Mouse (Mus musculus): Measurements from ENCODE around the gene Syne1. TPM values are rescaled to one million over a fixed set of nuclear protein-coding genes. Genes with fewer than 3 reads are reported as not detected.

The Syne1 gene
- polyA plus RNA-seq, 1 experiment from 2014 or later: 5.7 TPM

DNA sequence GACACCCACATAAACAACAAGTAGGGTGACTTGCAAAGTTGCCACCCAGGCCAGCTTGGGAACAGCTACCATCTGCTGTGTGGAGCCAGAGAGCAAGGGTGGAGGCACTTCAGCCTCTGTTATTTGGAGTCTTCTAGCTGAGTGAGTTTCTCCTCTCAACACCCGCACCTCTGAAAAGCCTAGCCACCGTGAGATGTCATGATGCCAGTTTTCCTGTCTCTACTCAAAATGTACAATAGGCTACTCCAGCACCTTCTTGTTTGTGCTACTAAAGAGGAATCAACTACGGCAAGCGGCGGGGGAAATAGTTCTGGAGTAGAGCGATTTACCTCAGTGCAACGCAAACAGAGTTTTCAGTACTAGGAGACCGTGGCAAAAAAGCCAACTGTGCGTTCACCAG is 3.5 kb downstream of the Syne1 start:
- Histone ChIP-seq H3K36me3 (ENCODE audit: control insufficient read depth, insufficient read depth, low read length) (no peaks in the 10 kb centered on the region), H3K4me1 (replicated peaks; ENCODE audit: control insufficient read depth, insufficient read depth, low read length) (peaks cover 3% of the 10 kb centered on the region; the same call in 1 of the 2 replicates), H3K4me2 (no peak overlapping the region), H3K27me3 (replicated peaks; ENCODE audit: control insufficient read depth, insufficient read depth, low read length) (no peaks in the 10 kb centered on the region), H3K9ac (ENCODE audit: low read depth, low read length) (no peak overlapping the region), H3K9me3 (ENCODE audit: control insufficient read depth, low read length) (no peaks in the 10 kb centered on the region), H3K4me3 (ENCODE audit: low read depth, low read length) (no peak overlapping the region), H3K27ac (ENCODE audit: low read depth, low read length) (no peak overlapping the region)
- WGBS: 88% methylated on average over 9 of the region's 9 CpGs
- ATAC-seq (replicated peaks; ENCODE audit: low FRiP score): no peak
- no peak for DNase-seq (ENCODE audit: low spot score)

DNA sequence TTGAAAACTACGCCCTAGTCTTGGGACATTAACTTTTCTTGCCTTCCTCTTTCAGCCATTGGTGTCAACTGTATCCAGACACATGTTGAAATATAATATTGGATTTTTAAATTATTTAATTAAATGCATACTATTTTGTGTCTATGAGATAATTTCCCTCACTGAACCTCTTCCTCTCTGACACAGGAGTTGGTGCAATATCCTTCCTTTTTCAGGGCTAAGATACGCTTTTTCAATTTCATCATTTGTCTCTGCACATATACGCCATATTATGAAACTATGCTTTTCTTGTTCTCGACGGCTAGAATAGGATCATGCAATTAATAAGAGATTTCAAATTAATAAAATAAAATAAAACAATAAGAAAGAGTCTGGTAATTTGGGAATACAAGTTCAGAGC is 4.9 kb downstream of the Syne1 start:
- DNase-seq (ENCODE audit: low spot score) (no peak), ATAC-seq (replicated peaks; ENCODE audit: low FRiP score) (no peak)
- Histone ChIP-seq H3K36me3 (ENCODE audit: control insufficient read depth, insufficient read depth, low read length) (no peaks in the 10 kb centered on the region), H3K9me3 (ENCODE audit: control insufficient read depth, low read length) (no peaks in the 10 kb centered on the region), H3K4me1 (replicated peaks; ENCODE audit: control insufficient read depth, insufficient read depth, low read length) (peaks cover 3% of the 10 kb centered on the region; the same call in 1 of the 2 replicates), H3K4me2 (no peak overlapping the region), H3K27me3 (replicated peaks; ENCODE audit: control insufficient read depth, insufficient read depth, low read length) (no peaks in the 10 kb centered on the region), H3K27ac (ENCODE audit: low read depth, low read length) (no peak overlapping the region), H3K9ac (ENCODE audit: low read depth, low read length) (no peak overlapping the region), H3K4me3 (ENCODE audit: low read depth, low read length) (no peak overlapping the region)
- 89% methylated on average over 5 of the region's 5 CpGs for WGBS

DNA sequence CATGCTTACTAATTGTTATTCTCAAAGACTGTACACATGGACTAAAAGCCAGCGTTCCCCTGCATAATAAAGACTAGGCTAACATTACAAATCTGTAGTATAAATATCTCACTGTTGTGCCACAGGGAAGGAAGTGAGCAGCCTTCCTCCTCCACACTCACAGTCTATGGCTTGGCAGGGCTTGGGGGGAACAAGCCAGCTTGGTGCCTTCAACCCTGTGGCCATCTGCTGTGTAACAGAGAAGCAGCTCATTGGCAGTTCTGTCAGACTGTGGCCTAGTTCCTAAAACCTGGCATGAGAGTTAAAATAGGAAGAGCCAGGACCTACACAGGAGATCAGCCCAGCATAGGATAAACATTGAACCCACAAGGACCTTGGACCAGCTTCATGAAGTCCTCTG is 23.0 kb downstream of the Syne1 start:
- no peaks in the 10 kb centered on the region for H3K36me3 ChIP-seq (ENCODE audit: control insufficient read depth, insufficient read depth, low read length)
- DNase-seq (ENCODE audit: low spot score) (no peak), ATAC-seq (replicated peaks; ENCODE audit: low FRiP score) (no peak)
- WGBS: 83% methylated on average over 1 of the region's 1 CpGs
- H3K9me3 ChIP-seq (ENCODE audit: control insufficient read depth, low read length): no peaks in the 10 kb centered on the region
- no peaks in the 10 kb centered on the region for H3K4me1 ChIP-seq (replicated peaks; ENCODE audit: control insufficient read depth, insufficient read depth, low read length)
- H3K27ac ChIP-seq (ENCODE audit: low read depth, low read length): no peak overlapping the region
- no peak overlapping the region for H3K4me2 ChIP-seq
- H3K4me3 ChIP-seq (ENCODE audit: low read depth, low read length): no peak overlapping the region
- H3K27me3 ChIP-seq (replicated peaks; ENCODE audit: control insufficient read depth, insufficient read depth, low read length): no peaks in the 10 kb centered on the region
- no peak overlapping the region for H3K9ac ChIP-seq (ENCODE audit: low read depth, low read length)

DNA sequence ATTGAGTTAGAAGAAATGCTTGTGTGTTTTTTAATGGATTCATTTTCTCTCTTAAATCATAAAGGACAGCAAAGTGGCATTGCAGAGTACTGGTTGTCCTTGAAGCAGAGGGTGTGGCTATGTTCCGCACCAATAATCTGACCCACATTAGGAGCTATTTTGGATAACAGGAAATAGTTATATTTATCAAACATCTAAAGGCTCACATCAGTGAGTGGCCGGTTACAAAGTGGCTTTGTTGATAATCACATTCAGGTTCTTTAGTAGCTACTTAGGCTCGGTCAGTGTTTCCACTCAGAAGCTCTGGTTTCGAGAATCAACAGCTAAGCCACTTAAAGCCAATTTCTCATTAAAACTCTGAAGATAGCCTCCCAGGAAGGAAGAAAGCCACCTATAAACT is 23.6 kb downstream of the Syne1 start:
- 48% methylated on average over 4 of the region's 4 CpGs for WGBS
- DNase-seq (ENCODE audit: low spot score) (no peak), ATAC-seq (replicated peaks; ENCODE audit: low FRiP score) (no peak)
- Histone ChIP-seq H3K9me3 (ENCODE audit: control insufficient read depth, low read length) (no peaks in the 10 kb centered on the region), H3K4me2 (no peak overlapping the region), H3K4me1 (replicated peaks; ENCODE audit: control insufficient read depth, insufficient read depth, low read length) (no peaks in the 10 kb centered on the region), H3K27ac (ENCODE audit: low read depth, low read length) (no peak overlapping the region), H3K9ac (ENCODE audit: low read depth, low read length) (no peak overlapping the region), H3K4me3 (ENCODE audit: low read depth, low read length) (no peak overlapping the region), H3K27me3 (replicated peaks; ENCODE audit: control insufficient read depth, insufficient read depth, low read length) (no peaks in the 10 kb centered on the region), H3K36me3 (ENCODE audit: control insufficient read depth, insufficient read depth, low read length) (no peaks in the 10 kb centered on the region)

DNA sequence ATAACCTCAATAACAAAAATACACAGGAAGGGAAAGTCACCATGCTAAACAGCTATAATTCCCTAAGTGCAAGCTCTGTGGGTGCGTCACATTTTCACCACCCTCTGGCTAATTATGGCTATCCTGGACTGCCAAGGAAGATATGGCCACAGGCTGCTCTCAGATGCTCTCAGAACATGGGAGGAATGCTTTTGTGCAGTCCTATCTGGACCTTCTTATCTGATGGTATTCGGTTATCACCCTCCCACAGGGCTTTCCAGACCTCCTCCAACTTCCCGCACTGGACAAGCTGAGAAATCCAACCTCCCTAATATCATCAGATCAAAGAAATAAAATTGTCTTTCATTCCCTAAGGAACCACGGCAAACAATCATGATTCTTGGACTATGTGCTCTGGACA is 28.4 kb downstream of the Syne1 start:
- Histone ChIP-seq H3K4me1 (replicated peaks; ENCODE audit: control insufficient read depth, insufficient read depth, low read length) (no peaks in the 10 kb centered on the region), H3K27ac (ENCODE audit: low read depth, low read length) (no peak overlapping the region), H3K36me3 (ENCODE audit: control insufficient read depth, insufficient read depth, low read length) (no peaks in the 10 kb centered on the region), H3K27me3 (replicated peaks; ENCODE audit: control insufficient read depth, insufficient read depth, low read length) (no peaks in the 10 kb centered on the region), H3K4me3 (ENCODE audit: low read depth, low read length) (no peak overlapping the region), H3K4me2 (no peak overlapping the region), H3K9me3 (ENCODE audit: control insufficient read depth, low read length) (no peaks in the 10 kb centered on the region), H3K9ac (ENCODE audit: low read depth, low read length) (no peak overlapping the region)
- DNase-seq (ENCODE audit: low spot score) (no peak), ATAC-seq (replicated peaks; ENCODE audit: low FRiP score) (no peak)
- WGBS: 69% methylated on average over 4 of the region's 4 CpGs

DNA sequence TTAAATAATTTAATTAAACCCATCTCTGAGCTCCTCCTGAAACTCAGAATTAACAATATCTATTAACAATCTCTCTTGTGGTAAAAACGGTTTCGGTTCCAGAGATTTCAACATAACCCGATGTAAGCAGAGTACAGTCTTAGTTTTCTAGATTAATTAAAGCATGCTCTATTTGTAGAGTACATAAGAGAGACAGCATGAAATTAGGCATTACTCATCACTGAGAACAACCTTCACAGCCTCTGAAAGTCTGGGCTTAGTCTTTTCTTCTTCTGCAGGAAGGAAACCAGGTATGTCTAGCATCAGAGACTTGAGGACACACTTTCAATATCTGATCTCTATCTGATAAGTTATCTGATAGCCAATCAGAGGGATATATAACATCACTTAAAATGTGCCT is 29.0 kb downstream of the Syne1 start:
- no peaks in the 10 kb centered on the region for H3K9me3 ChIP-seq (ENCODE audit: control insufficient read depth, low read length)
- H3K27ac ChIP-seq (ENCODE audit: low read depth, low read length): no peak overlapping the region
- no peak overlapping the region for H3K4me3 ChIP-seq (ENCODE audit: low read depth, low read length)
- DNase-seq (ENCODE audit: low spot score) (no peak), ATAC-seq (replicated peaks; ENCODE audit: low FRiP score) (no peak)
- H3K36me3 ChIP-seq (ENCODE audit: control insufficient read depth, insufficient read depth, low read length): no peaks in the 10 kb centered on the region
- no peak overlapping the region for H3K4me2 ChIP-seq
- H3K27me3 ChIP-seq (replicated peaks; ENCODE audit: control insufficient read depth, insufficient read depth, low read length): no peaks in the 10 kb centered on the region
- WGBS: 86% methylated on average over 3 of the region's 3 CpGs
- no peaks in the 10 kb centered on the region for H3K4me1 ChIP-seq (replicated peaks; ENCODE audit: control insufficient read depth, insufficient read depth, low read length)
- H3K9ac ChIP-seq (ENCODE audit: low read depth, low read length): no peak overlapping the region

DNA sequence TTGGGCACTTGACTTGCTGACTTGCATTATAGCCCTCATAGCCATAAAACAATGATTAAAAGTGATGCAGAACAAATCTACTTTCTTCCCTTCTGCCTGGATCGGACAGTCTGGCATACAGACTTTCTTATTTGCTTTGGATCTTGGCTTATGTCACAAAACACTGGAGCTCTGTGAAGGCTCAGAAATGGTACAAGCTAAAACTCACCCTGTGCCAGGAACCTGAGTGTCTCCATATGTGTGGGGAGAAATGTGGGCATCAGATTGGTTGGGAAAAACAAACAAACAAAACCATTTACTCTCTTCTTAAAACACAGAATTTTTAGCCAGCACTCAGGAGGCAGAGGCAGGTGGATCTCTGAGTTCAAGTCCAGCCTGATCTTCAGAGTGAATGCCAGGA is 30.6 kb downstream of the Syne1 start:
- Histone ChIP-seq H3K4me2 (no peak overlapping the region), H3K36me3 (ENCODE audit: control insufficient read depth, insufficient read depth, low read length) (no peaks in the 10 kb centered on the region), H3K27me3 (replicated peaks; ENCODE audit: control insufficient read depth, insufficient read depth, low read length) (no peaks in the 10 kb centered on the region), H3K9ac (ENCODE audit: low read depth, low read length) (no peak overlapping the region), H3K4me3 (ENCODE audit: low read depth, low read length) (no peak overlapping the region), H3K27ac (ENCODE audit: low read depth, low read length) (no peak overlapping the region), H3K9me3 (ENCODE audit: control insufficient read depth, low read length) (no peaks in the 10 kb centered on the region), H3K4me1 (replicated peaks; ENCODE audit: control insufficient read depth, insufficient read depth, low read length) (no peaks in the 10 kb centered on the region)
- ATAC-seq (replicated peaks; ENCODE audit: low FRiP score): no peak
- no peak for DNase-seq (ENCODE audit: low spot score)
- 89% methylated on average over 1 of the region's 1 CpGs for WGBS

DNA sequence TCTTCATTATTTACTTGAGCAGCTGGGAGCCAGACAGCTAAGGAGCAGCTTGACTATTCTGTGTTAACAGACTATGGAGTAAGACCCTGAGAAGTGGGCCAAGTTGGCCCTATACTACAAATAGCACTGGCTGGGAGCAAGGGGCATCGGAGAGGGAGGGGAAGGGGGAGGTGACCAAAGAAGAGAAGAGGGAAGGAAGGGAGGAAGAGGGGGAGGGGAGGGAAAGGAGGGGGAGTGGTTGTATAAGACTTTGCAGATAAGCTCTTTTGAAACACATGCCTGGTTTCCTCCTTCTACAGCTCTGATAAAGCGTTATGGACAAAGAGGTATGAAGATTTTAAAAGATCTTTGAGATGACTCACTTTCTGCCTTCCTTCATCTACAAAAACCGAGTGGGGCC is 36.0 kb downstream of the Syne1 start:
- H3K9ac ChIP-seq (ENCODE audit: low read depth, low read length): no peak overlapping the region
- H3K27me3 ChIP-seq (replicated peaks; ENCODE audit: control insufficient read depth, insufficient read depth, low read length): no peaks in the 10 kb centered on the region
- H3K36me3 ChIP-seq (ENCODE audit: control insufficient read depth, insufficient read depth, low read length): no peaks in the 10 kb centered on the region
- peaks cover 2% of the 10 kb centered on the region; the same call in 1 of the 2 replicates for H3K4me1 ChIP-seq (replicated peaks; ENCODE audit: control insufficient read depth, insufficient read depth, low read length)
- 3% methylated on average over 3 of the region's 3 CpGs for WGBS
- DNase-seq (ENCODE audit: low spot score) (no peak), ATAC-seq (replicated peaks; ENCODE audit: low FRiP score) (peak; percentile 20; the same call in 1 of the 2 replicates)
- no peaks in the 10 kb centered on the region for H3K9me3 ChIP-seq (ENCODE audit: control insufficient read depth, low read length)
- H3K27ac ChIP-seq (ENCODE audit: low read depth, low read length): no peak overlapping the region
- H3K4me2 ChIP-seq: no peak overlapping the region
- H3K4me3 ChIP-seq (ENCODE audit: low read depth, low read length): no peak overlapping the region

DNA sequence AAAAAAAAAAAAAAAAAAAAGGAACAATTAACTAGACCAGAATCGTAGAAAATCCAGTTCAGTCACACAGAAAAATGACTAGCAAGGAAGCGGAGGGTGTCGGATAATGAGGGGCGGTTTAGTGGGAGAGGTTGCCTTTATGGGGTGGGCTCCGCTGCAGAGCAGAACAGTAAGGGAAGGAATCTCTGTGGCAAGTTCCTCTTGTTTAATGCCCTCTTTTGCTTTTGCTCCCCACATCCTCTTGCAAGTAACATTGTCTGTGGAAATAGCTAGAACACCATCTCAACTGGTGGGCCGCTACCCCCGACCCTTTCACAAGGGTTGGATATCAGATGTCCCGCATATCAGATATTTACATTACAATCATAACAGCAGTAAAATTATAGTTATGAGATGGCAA is 37.1 kb downstream of the Syne1 start:
- no peak overlapping the region for H3K4me3 ChIP-seq (ENCODE audit: low read depth, low read length)
- WGBS: 86% methylated on average over 8 of the region's 8 CpGs
- no peak overlapping the region for H3K4me2 ChIP-seq
- ATAC-seq (replicated peaks; ENCODE audit: low FRiP score) (no peak), DNase-seq (ENCODE audit: low spot score) (no peak)
- no peak overlapping the region for H3K9ac ChIP-seq (ENCODE audit: low read depth, low read length)
- no peaks in the 10 kb centered on the region for H3K9me3 ChIP-seq (ENCODE audit: control insufficient read depth, low read length)
- no peaks in the 10 kb centered on the region for H3K36me3 ChIP-seq (ENCODE audit: control insufficient read depth, insufficient read depth, low read length)
- no peaks in the 10 kb centered on the region for H3K27me3 ChIP-seq (replicated peaks; ENCODE audit: control insufficient read depth, insufficient read depth, low read length)
- no peak overlapping the region for H3K27ac ChIP-seq (ENCODE audit: low read depth, low read length)
- H3K4me1 ChIP-seq (replicated peaks; ENCODE audit: control insufficient read depth, insufficient read depth, low read length): peaks cover 2% of the 10 kb centered on the region; the same call in 1 of the 2 replicates
